Mouse (Mus musculus) heart, adult 2 months (tissue): Measurements from ENCODE around the gene Eif4e2.

Experiments used
- EP300 ChIP-seq: fragments of 200-500 bp; IDR thresholded peaks from 2 replicates; pipeline ENCODE4 v1.6.1; 2011; ENCODE audit warnings: low read depth, low read length, control low read depth; ENCODE audit not compliant: insufficient read depth
- POLR2A ChIP-seq: fragments of 200-500 bp; IDR thresholded peaks from 2 replicates; pipeline ENCODE4 v1.6.1; 2011; ENCODE audit warnings: mild to moderate bottlenecking, low read depth, low read length, control low read depth; ENCODE audit not compliant: insufficient read depth

DNA sequence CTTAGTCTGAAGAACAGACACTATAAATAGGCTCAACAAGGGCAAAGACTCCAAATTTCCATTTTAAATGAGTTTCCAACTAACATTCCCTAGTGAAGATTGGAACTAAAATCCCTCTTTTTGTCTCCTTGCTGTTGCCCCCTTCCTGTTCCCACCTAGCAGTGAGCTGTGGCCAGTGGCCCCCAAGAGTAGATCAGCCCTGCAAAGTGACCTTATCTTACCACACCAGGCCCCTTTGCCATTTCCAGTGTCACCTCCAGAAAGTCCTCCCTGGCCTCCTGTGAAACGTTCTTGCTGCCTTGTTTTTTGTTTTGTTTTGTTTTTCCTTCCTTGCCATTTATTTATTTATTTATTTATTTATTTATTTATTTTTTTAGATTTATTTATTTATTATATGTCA, 31.7 kb downstream of the Eif4e2 start:
- TF ChIP-seq EP300 (no peak), POLR2A (no peak)
